Mouse (Mus musculus): ENCODE results near the gene Sumo1. TPM values are rescaled to one million over a fixed set of nuclear protein-coding genes. Genes with fewer than 3 reads are reported as not detected.
"Not testable (repeated sequence)": the region's sequence is repeated elsewhere in the genome, so short reads cannot be mapped to it uniquely, and the experiment has no call there.

Gene Sumo1
- total RNA-seq, 2 experiments from 2014 or later: 124 to 128 TPM

DNA sequence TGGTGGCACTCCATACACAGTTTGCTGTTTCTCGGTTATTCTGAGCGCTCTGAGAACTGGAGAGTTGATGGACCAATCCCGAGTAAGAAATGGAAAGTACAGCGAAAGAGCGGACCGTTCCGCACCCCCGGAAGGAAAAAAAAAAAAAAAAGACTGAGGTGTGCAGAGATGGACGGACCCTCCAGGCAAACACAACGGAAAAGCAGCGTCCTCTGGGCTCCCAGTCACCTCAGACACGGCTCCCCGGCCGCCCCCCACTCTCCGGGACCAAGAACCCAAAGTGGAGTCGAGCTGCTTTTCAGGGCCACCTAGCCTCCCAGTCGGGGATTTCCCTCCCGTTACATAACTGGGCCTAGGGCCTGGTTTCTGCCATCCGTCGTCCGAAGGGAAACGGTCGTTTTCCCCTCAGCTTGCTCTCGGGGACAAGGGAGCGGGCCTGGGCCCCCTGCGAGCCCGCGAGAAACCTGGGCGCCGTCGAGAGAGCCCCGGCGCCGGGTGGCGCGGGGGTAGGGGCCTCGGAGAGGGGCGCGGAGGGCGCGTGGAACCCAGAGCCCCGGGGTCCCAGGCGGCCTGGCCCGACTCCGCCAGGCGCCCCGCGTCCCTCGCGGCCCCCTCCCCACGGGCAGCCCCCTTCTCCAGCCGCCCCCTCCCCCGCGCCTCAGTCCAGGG is 538 bp downstream of the Sumo1 start:
- no peak for TF ChIP-seq CTCF (IDR thresholded peaks at IDR 0.05)
- peak; percentile 15 to 34 for DNase-seq (ENCODE audit: extremely low spot score in 1 of 2, low spot score in 2 of 2)
- peak overlapping the region; percentile 95 for H3K27ac ChIP-seq
- H3K4me3 ChIP-seq: peak overlapping the region; percentile 89
- intact Hi-C loops (cut with DNase I): loop anchor here (2.0 kb wide), 1 partner anchor 15 kb away; the partner anchor contains the start of gene Nop58

DNA sequence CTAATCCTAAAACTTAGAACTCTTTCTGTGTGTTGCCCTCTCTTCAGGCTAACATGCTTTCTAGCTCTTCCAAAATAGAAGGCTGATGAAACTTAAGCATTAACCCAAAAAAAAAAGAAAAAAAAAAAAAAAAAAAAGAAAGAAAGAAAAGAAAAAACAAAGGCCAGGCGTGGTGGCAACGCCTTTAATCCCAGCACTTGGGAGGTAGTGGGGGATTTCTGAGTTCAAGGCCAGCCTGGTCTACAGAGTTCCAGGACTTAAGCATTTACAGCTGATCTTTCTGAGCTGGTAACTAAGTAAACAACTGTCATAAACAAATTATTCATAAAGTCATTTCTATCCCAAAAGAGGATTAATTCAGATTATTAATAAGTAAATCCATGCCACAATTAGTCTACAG is 1.8 kb downstream of the Sumo1 start:
- no peak for TF ChIP-seq CTCF (IDR thresholded peaks at IDR 0.05)
- DNase-seq (ENCODE audit: extremely low spot score in 1 of 2, low spot score in 2 of 2): no peak
- H3K4me3 ChIP-seq: no peak overlapping the region
- no peak overlapping the region for H3K27ac ChIP-seq
- intact Hi-C loops (cut with DNase I): no loop called here

DNA sequence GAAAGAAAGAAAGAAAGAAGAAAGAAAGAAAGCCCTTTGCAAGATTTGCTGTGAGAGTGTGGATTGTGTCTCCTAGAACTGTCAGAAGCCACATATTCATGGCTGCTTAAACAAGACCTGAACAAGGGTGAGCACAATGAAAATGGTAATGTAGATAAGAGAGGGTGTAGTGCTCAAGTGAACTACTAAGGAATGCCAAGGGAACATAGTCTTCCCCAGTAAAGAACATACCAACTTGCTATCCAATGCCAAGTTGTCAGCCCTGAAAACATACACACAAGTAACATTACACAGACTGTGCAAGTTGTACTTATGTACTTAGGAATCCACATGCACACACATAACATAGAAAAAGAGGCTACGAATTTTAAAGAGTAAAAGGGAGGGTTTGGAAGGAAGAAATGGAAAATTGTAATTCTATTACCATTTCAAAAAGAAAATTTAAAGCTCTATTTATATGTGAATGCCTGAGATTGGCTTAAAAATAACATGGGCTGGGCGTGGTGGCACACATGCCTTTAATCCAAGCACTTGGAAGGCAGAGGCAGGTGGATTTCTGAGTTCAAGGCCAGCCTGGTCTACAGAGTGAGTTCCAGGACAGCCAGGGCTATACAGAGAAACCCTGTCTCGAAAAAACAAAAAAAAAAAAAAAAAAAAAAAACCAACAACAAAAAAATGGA is 7.0 kb downstream of the Sumo1 start:
- no peak overlapping the region for H3K27ac ChIP-seq
- no peak for TF ChIP-seq CTCF (IDR thresholded peaks at IDR 0.05)
- H3K4me3 ChIP-seq: no peak overlapping the region
- no peak for DNase-seq (ENCODE audit: extremely low spot score in 1 of 2, low spot score in 2 of 2)
- intact Hi-C loops (cut with DNase I): no loop called here

DNA sequence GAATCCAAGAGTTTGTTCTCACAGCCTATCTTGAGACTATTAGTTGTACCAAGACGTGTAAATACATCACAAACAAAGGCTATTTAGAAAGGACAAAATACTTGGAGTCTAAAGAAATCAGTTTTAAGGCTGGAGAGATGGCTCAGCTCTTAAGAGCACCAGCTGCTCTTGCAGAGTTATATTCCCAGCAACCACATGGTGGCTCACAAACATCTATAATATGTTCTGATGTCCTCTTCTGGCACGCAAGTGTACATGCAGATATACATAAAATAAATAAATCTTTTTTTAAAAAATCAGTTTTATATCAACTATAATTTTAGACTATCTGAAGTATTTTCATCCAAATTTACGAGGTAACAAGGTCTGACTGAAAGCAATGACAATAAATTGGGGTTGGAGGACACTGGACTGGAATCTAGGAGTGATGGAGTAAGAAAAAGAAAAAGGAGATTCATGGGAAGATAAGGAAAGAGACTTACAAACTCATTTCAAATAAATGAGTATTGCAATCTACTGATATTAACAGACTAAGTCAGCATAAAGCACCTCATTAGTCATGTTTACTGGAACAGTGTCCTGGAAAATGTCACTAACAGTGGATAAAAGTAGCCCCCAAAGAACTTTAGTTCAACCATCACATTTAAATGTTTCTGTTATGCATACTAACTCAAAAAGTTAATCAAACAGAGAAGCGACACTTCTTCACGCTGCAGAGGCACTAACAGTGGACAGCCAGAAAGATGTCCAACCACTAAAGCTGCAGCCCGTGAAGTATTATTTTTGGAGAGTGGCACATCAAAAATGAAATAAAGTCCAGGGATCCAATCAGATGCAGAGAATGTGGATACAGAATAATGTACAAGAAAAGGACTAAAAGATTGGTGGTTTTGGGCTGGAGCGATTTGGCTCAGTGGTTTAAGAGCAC is 14.1 kb downstream of the Sumo1 start:
- intact Hi-C loops (cut with DNase I): no loop called here
- DNase-seq (ENCODE audit: extremely low spot score in 1 of 2, low spot score in 2 of 2): no peak
- no peak overlapping the region for H3K27ac ChIP-seq
- TF ChIP-seq CTCF (IDR thresholded peaks at IDR 0.05): peak; percentile 34
- H3K4me3 ChIP-seq: no peak overlapping the region

DNA sequence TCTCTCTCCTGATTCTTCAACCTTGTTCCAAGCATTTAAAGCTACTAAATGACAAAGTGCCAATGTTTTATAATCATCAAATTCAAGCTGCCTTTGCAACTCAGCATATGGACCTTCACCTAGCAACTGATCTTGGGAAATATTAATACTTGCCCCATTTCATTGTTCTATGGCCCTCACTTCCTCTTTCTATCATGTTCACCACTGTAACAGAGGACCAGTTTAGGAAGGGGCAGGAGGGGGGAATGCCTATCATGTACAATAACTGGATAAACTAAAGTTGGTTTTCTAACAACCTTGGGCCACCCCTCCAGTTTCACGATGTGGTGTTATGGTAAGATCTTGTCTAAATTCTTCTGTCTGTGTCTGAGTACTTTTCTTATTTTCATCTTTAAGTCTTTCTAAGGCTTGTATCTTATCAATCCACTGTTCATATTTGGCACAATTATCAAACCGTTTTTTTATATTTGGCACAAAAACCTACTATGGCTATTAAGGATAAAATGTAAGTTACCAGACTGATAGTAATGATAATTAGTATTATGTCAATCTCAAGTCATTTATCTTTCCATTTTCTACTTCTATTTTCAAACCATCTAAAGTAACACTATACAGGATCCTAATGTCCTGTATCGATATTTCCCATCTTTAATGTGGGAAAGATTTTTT is 17.3 kb downstream of the Sumo1 start:
- intact Hi-C loops (cut with DNase I): no loop called here
- Histone ChIP-seq H3K4me3 (no peak overlapping the region), H3K27ac (no peak overlapping the region)
- no peak for DNase-seq (ENCODE audit: extremely low spot score in 1 of 2, low spot score in 2 of 2)
- TF ChIP-seq CTCF (IDR thresholded peaks at IDR 0.05): no peak

DNA sequence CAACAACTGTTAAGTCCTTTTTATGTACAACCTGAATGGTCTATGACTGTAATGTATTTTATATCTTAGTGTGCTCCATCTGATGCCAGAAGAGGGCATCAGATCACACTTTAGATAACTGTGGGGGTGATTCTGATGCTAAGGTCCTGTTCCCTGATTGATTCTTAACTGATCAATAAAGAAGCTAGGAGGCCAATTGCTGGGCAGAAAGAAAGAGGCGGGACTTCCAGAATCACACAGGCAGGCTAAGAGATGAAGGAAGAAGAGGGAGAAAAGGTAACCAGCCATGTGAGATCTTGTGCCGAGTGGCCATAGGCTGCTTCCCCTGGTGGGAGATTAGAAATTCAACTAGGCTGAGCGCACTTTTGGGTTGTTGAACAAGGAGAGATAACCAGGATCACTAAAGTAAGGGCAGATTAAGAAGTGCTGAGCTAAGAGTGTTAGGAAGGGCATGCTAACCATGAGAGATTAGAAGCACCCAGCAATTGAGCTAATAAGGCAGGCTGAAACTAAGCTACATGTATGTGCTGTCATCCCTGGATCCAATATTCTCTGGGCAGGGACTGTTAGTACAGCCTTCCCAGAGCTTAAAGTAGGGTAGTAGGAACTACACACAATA is 19.3 kb downstream of the Sumo1 start:
- TF ChIP-seq CTCF (IDR thresholded peaks at IDR 0.05): no peak
- Histone ChIP-seq H3K4me3 (no peak overlapping the region), H3K27ac (no peak overlapping the region)
- intact Hi-C loops (cut with DNase I): no loop called here
- DNase-seq (ENCODE audit: extremely low spot score in 1 of 2, low spot score in 2 of 2): no peak

DNA sequence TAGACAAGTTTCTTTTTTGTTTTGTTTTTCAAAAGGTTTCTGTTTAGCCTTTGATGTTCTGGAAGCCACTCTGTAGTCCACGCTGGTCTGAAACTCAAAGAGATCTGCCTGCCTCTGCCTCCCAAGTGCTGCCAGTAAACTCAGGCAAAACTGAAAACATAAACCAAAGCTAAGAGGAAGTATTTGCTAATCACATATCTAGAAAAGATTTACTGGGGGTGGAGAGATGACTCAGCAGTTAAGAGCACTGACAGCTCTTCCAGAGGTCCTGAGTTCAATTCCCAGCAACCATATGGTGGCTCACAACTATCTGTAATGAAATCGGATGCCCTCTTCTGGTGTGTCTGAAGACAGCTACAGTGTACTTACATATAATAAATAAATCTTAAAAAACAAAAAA is 24.1 kb downstream of the Sumo1 start:
- DNase-seq (ENCODE audit: extremely low spot score in 1 of 2, low spot score in 2 of 2); H3K27ac ChIP-seq; H3K4me3 ChIP-seq; intact Hi-C loops (cut with DNase I): not testable (repeated sequence)

DNA sequence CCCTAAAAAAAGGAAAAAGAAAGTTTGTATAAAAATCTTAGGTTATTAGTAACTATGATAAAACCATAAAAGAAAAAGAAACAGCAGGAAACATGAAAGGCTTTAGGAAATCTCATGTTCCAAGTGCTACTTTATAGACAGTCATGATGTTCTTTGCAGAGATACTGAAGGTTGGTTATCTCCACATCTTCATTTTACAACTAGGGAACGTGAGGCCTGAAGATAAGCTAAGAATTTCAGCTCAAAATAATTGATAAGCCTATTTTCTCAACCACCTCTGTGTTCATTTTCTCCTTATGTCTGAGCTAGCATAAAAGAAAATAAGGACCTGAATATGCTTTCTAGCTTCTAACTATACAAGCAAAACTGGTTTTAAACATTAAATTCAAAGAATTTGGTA is 28.1 kb downstream of the Sumo1 start:
- no peak for DNase-seq (ENCODE audit: extremely low spot score in 1 of 2, low spot score in 2 of 2)
- Histone ChIP-seq H3K27ac (no peak overlapping the region), H3K4me3 (no peak overlapping the region)
- TF ChIP-seq CTCF (IDR thresholded peaks at IDR 0.05): no peak
- intact Hi-C loops (cut with DNase I): no loop called here

DNA sequence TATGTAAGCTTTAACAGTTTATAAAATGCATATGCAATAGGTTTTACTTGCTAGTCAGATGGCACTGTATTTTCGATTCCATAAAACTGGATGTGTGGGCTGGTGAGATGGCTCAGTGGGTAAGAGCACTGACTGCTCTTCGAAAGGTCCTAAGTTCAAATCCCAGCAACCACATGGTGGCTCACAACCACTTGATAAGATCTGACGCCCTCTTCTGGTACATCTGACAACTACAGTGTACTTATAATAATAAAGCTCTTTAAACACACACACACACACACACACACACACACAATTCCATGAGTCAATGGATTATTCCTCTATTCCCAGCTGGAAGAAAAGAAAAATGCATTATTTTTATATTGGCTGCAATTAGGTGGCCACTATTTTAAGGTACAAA is 32.3 kb downstream of the Sumo1 start:
- DNase-seq (ENCODE audit: extremely low spot score in 1 of 2, low spot score in 2 of 2): no peak
- no peak overlapping the region for H3K4me3 ChIP-seq
- no peak for TF ChIP-seq CTCF (IDR thresholded peaks at IDR 0.05)
- no peak overlapping the region for H3K27ac ChIP-seq
- intact Hi-C loops (cut with DNase I): no loop called here

DNA sequence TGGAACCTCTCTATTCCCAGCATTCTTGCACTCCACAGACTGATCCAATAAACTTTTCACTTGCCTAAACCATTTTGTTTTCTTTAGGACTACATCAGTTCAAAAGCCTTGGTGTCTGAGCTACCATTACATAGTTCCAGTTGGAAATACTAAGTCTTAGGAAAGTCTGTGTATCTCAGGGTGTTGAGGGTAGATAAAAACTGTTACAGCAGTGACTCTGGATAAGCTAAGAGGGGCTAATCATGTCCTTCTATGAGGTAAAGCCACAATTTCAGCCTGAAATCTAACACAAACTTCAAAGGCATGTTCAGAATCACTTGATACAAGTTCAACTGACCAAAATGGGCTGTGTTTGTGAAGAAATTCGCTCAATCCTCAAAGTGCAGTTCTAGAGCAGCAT is 34.3 kb downstream of the Sumo1 start:
- Histone ChIP-seq H3K4me3 (no peak overlapping the region), H3K27ac (no peak overlapping the region)
- intact Hi-C loops (cut with DNase I): no loop called here
- DNase-seq (ENCODE audit: extremely low spot score in 1 of 2, low spot score in 2 of 2): no peak
- no peak for TF ChIP-seq CTCF (IDR thresholded peaks at IDR 0.05)

DNA sequence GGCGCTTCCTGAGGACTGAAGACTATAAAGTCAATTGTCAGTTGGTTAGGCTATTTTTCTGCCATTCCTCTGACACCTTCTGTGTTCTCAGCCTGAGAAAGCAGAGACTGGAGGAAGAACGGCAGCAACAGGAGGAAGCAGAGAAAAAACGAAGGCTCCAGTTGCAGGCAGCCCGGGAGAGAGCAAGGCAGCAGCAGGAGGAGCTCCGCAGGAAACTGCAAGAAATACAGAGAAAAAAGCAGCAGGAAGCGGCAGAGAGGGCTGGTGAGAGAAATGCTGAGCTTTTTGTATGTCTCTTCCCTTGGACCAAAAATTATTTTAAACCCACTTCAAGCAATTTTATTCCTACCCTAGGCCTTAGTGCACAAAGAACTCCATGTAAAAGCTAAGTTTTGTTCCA is 37.6 kb downstream of the Sumo1 start:
- TF ChIP-seq CTCF (IDR thresholded peaks at IDR 0.05): no peak
- DNase-seq (ENCODE audit: extremely low spot score in 1 of 2, low spot score in 2 of 2): no peak
- H3K4me3 ChIP-seq: no peak overlapping the region
- intact Hi-C loops (cut with DNase I): no loop called here
- H3K27ac ChIP-seq: no peak overlapping the region

Measured in left cerebral cortex, adult 2 months (tissue).